Mouse (Mus musculus) MEL (cell line): ENCODE data around the gene Armc7. TPM values are rescaled to one million over a fixed set of nuclear protein-coding genes. Genes with fewer than 3 reads are reported as not detected.

Experiments
- DNase-seq: peaks from one replicate; pipeline ENCODE4 v3.0.0; 2011; ENCODE audit warnings: low read depth, low spot score
- H3K27ac ChIP-seq: 2 replicates; pipeline ENCODE4 v1.5.1; 2012; ENCODE audit warnings: low read depth, mild to moderate bottlenecking, control low read depth, low read length, moderate library complexity; ENCODE audit not compliant: control insufficient read depth
- H3K27me3 ChIP-seq, 2 experiments: fragments of 150-350 bp in 1 of 2; sonication (generic) in 1 of 2; 2 replicates each; pipeline ENCODE4 v1.6.1; 2012; ENCODE audit warnings: low read length in 2 of 2, mild to moderate bottlenecking in 2 of 2, improper control_type of control experiment in 1 of 2, moderate library complexity in 1 of 2; ENCODE audit not compliant: insufficient read depth in 2 of 2, control insufficient read depth in 1 of 2
- H3K36me3 ChIP-seq, 2 experiments: 2 replicates each; pipeline ENCODE4 v1.6.1; 2012 to 2014; ENCODE audit warnings: low read length in 2 of 2, improper control_type of control experiment in 1 of 2, inconsistent platforms in 1 of 2, mild to moderate bottlenecking in 1 of 2; ENCODE audit not compliant: insufficient read depth in 2 of 2, control insufficient read depth in 1 of 2
- H3K4me1 ChIP-seq, 2 experiments: fragments of 150-350 bp in 1 of 2; sonication (generic) in 1 of 2; 2 replicates each; pipeline ENCODE4 v1.6.1; 2012; ENCODE audit warnings: low read length in 2 of 2, improper control_type of control experiment in 1 of 2, mild to moderate bottlenecking in 1 of 2; ENCODE audit not compliant: insufficient read depth in 2 of 2, control insufficient read depth in 1 of 2
- H3K4me3 ChIP-seq, 2 experiments: fragments of 150-350 bp in 1 of 2; sonication (generic) in 1 of 2; 2 replicates each; pipeline ENCODE4 v1.5.1; 2012; ENCODE audit warnings: low read depth in 2 of 2, low read length in 2 of 2, mild to moderate bottlenecking in 2 of 2, moderate library complexity in 2 of 2, control low read depth in 1 of 2, improper control_type of control experiment in 1 of 2; ENCODE audit not compliant: control insufficient read depth in 1 of 2, insufficient read depth in 1 of 2
- H3K79me2 ChIP-seq: 2 replicates; pipeline ENCODE4 v1.6.1; 2012; ENCODE audit warnings: mild to moderate bottlenecking, low read length, moderate library complexity; ENCODE audit not compliant: control insufficient read depth, poor library complexity, insufficient read depth
- H3K9ac ChIP-seq: 2 replicates; pipeline ENCODE4 v1.6.1; 2012; ENCODE audit warnings: low read depth, mild to moderate bottlenecking, control low read depth, low read length, moderate library complexity; ENCODE audit not compliant: control insufficient read depth, poor library complexity, severe bottlenecking
- H3K9me3 ChIP-seq: fragments of 150-350 bp; sonication (generic); replicated peaks from 2 replicates; pipeline ENCODE4 v1.6.1; 2012; ENCODE audit warnings: mild to moderate bottlenecking, low read length, improper control_type of control experiment, moderate library complexity; ENCODE audit not compliant: insufficient read depth
- BHLHE40 ChIP-seq: IDR thresholded peaks from 2 replicates; pipeline ENCODE4 v1.6.1; 2012; ENCODE audit warnings: low read depth, mild to moderate bottlenecking, inconsistent platforms, low read length, improper control_type of control experiment, borderline replicate concordance
- CHD1 ChIP-seq: IDR thresholded peaks from 2 replicates; pipeline ENCODE4 v1.6.1; 2012; ENCODE audit warnings: low read depth, mild to moderate bottlenecking, inconsistent platforms, low read length, improper control_type of control experiment
- CHD2 ChIP-seq: IDR thresholded peaks from 2 replicates; pipeline ENCODE4 v1.6.1; 2011; ENCODE audit warnings: low read length, improper control_type of control experiment
- E2F4 ChIP-seq: IDR thresholded peaks from 2 replicates; pipeline ENCODE4 v1.6.1; 2011; ENCODE audit warnings: low read depth, low read length, improper control_type of control experiment, borderline replicate concordance
- ELF1 ChIP-seq: IDR thresholded peaks from 2 replicates; pipeline ENCODE4 v1.6.1; 2014; ENCODE audit warnings: low read depth, mild to moderate bottlenecking, inconsistent platforms, low read length, improper control_type of control experiment, moderate library complexity
- EP300 ChIP-seq, 2 experiments: IDR thresholded peaks; 2 replicates each; pipeline ENCODE4 v1.6.1; 2011; ENCODE audit warnings: improper control_type of control experiment in 2 of 2, low read length in 2 of 2, low read depth in 1 of 2, mild to moderate bottlenecking in 1 of 2
- ETS1 ChIP-seq: IDR thresholded peaks from 2 replicates; pipeline ENCODE4 v1.6.1; 2012; ENCODE audit warnings: low read depth, mild to moderate bottlenecking, inconsistent platforms, low read length, improper control_type of control experiment, moderate library complexity
- GABPA ChIP-seq: IDR thresholded peaks from 2 replicates; pipeline ENCODE4 v1.6.1; 2012; ENCODE audit warnings: low read depth, mild to moderate bottlenecking, inconsistent platforms, low read length, improper control_type of control experiment, moderate library complexity
- GATA1 ChIP-seq: IDR thresholded peaks from 2 replicates; pipeline ENCODE4 v1.6.1; 2011; ENCODE audit warnings: low read depth, low read length, improper control_type of control experiment
- HCFC1 ChIP-seq: IDR thresholded peaks from 2 replicates; pipeline ENCODE4 v1.6.1; 2012; ENCODE audit warnings: low read depth, mild to moderate bottlenecking, inconsistent platforms, low read length, improper control_type of control experiment, moderate library complexity
- JUND ChIP-seq: IDR thresholded peaks from 2 replicates; pipeline ENCODE4 v1.6.1; 2011; ENCODE audit warnings: low read depth, mild to moderate bottlenecking, improper control_type of control experiment, low read length
- KAT2A ChIP-seq: conservative IDR thresholded peaks from 2 replicates; pipeline ENCODE4 v1.6.1; 2012; ENCODE audit warnings: low read depth, low read length, improper control_type of control experiment, inconsistent platforms
- MAFK ChIP-seq: IDR thresholded peaks from 2 replicates; pipeline ENCODE4 v1.6.1; 2011; ENCODE audit warnings: low read depth, mild to moderate bottlenecking, low read length, improper control_type of control experiment, borderline replicate concordance
- MAX ChIP-seq: IDR thresholded peaks from 2 replicates; pipeline ENCODE4 v1.6.1; 2011; ENCODE audit warnings: low read length, improper control_type of control experiment
- MAZ ChIP-seq: IDR thresholded peaks from 2 replicates; pipeline ENCODE4 v1.6.1; 2012; ENCODE audit warnings: low read depth, mild to moderate bottlenecking, inconsistent platforms, low read length, improper control_type of control experiment
- MEF2A ChIP-seq: IDR thresholded peaks from 2 replicates; pipeline ENCODE4 v1.6.1; 2014; ENCODE audit warnings: low read depth, mild to moderate bottlenecking, inconsistent platforms, low read length, improper control_type of control experiment; ENCODE audit not compliant: poor library complexity, insufficient replicate concordance, severe bottlenecking; ENCODE audit errors: extremely low read depth
- MXI1 ChIP-seq: IDR thresholded peaks from 2 replicates; pipeline ENCODE4 v1.6.1; 2011; ENCODE audit warnings: mild to moderate bottlenecking, low read depth, low read length, improper control_type of control experiment
- MYB ChIP-seq: IDR thresholded peaks from 2 replicates; pipeline ENCODE4 v1.6.1; 2011; ENCODE audit warnings: mild to moderate bottlenecking, low read depth, low read length, improper control_type of control experiment
- MYC ChIP-seq: IDR thresholded peaks from 2 replicates; pipeline ENCODE4 v1.6.1; 2011; ENCODE audit warnings: low read depth, mild to moderate bottlenecking, low read length, improper control_type of control experiment, moderate library complexity
- NELFE ChIP-seq: IDR thresholded peaks from 2 replicates; pipeline ENCODE4 v1.6.1; 2011; ENCODE audit warnings: low read depth, low read length, improper control_type of control experiment
- NRF1 ChIP-seq: IDR thresholded peaks from 2 replicates; pipeline ENCODE4 v1.6.1; 2014; ENCODE audit warnings: low read depth, mild to moderate bottlenecking, inconsistent platforms, low read length, improper control_type of control experiment, moderate library complexity; ENCODE audit not compliant: poor library complexity, insufficient read depth, severe bottlenecking
- POLR2A ChIP-seq, 2 experiments: IDR thresholded peaks; 2 replicates each; pipeline ENCODE4 v1.6.1; 2011 to 2012; ENCODE audit warnings: low read length in 2 of 2, mild to moderate bottlenecking in 2 of 2, control low read depth in 1 of 2, improper control_type of control experiment in 1 of 2, low read depth in 1 of 2, moderate library complexity in 1 of 2; ENCODE audit not compliant: control insufficient read depth in 1 of 2, insufficient read depth in 1 of 2, poor library complexity in 1 of 2
- POLR2AphosphoS2 ChIP-seq: IDR thresholded peaks from 2 replicates; pipeline ENCODE4 v1.6.1; 2011; ENCODE audit warnings: low read length, improper control_type of control experiment
- POLR2AphosphoS5 ChIP-seq: IDR thresholded peaks from 2 replicates; pipeline ENCODE4 v1.6.1; 2012; ENCODE audit warnings: low read depth, borderline replicate concordance, mild to moderate bottlenecking, inconsistent platforms, low read length, moderate library complexity, mixed read lengths
- RAD21 ChIP-seq: IDR thresholded peaks from 2 replicates; pipeline ENCODE4 v1.6.1; 2011; ENCODE audit warnings: mild to moderate bottlenecking, low read depth, low read length, improper control_type of control experiment
- RCOR1 ChIP-seq: IDR thresholded peaks from 2 replicates; pipeline ENCODE4 v1.6.1; 2012; ENCODE audit warnings: low read depth, mild to moderate bottlenecking, inconsistent platforms, low read length, improper control_type of control experiment
- SIN3A ChIP-seq: IDR thresholded peaks from 2 replicates; pipeline ENCODE4 v1.6.1; 2012; ENCODE audit warnings: low read length, improper control_type of control experiment, inconsistent platforms
- SMC3 ChIP-seq: IDR thresholded peaks from 2 replicates; pipeline ENCODE4 v1.6.1; 2011; ENCODE audit warnings: low read depth, low read length, improper control_type of control experiment
- TAL1 ChIP-seq: IDR thresholded peaks from 2 replicates; pipeline ENCODE4 v1.6.1; 2012; ENCODE audit warnings: mild to moderate bottlenecking, inconsistent platforms, low read length, moderate library complexity, mixed read lengths
- TBP ChIP-seq: IDR thresholded peaks from 2 replicates; pipeline ENCODE4 v1.8.0; 2011; ENCODE audit warnings: low read depth, low read length, improper control_type of control experiment
- TCF12 ChIP-seq: IDR thresholded peaks from 2 replicates; pipeline ENCODE4 v1.6.1; 2014; ENCODE audit warnings: low read depth, mild to moderate bottlenecking, inconsistent platforms, low read length, improper control_type of control experiment, moderate library complexity
- UBTF ChIP-seq: IDR thresholded peaks from 2 replicates; pipeline ENCODE4 v1.6.1; 2012; ENCODE audit warnings: low read depth, mild to moderate bottlenecking, inconsistent platforms, low read length, improper control_type of control experiment, moderate library complexity, borderline replicate concordance; ENCODE audit not compliant: insufficient read depth
- USF1 ChIP-seq: IDR thresholded peaks from 2 replicates; pipeline ENCODE4 v1.6.1; 2014; ENCODE audit warnings: low read depth, mild to moderate bottlenecking, inconsistent platforms, low read length, improper control_type of control experiment, moderate library complexity
- USF2 ChIP-seq, 2 experiments: IDR thresholded peaks; 2 replicates each; pipeline ENCODE4 v1.6.1; 2011 to 2012; ENCODE audit warnings: improper control_type of control experiment in 2 of 2, low read length in 2 of 2, borderline replicate concordance in 1 of 2, inconsistent platforms in 1 of 2, low read depth in 1 of 2, mild to moderate bottlenecking in 1 of 2; ENCODE audit not compliant: insufficient read depth in 1 of 2
- ZKSCAN1 ChIP-seq: IDR thresholded peaks from 2 replicates; pipeline ENCODE4 v1.6.1; 2012; ENCODE audit warnings: low read depth, mild to moderate bottlenecking, inconsistent platforms, low read length, improper control_type of control experiment, moderate library complexity
- ZMIZ1 ChIP-seq: IDR thresholded peaks from 2 replicates; pipeline ENCODE4 v1.6.1; 2012; ENCODE audit warnings: low read depth, mild to moderate bottlenecking, inconsistent platforms, low read length, improper control_type of control experiment, moderate library complexity
- ZNF384 ChIP-seq: IDR thresholded peaks from 2 replicates; pipeline ENCODE4 v1.6.1; 2012; ENCODE audit warnings: low read depth, mild to moderate bottlenecking, inconsistent platforms, low read length, improper control_type of control experiment
- polyA plus RNA-seq, 2 experiments: library from polyadenylated mRNA; stranded (reverse) in 1 of 2; unstranded in 1 of 2; fragments of >175 nt in 1 of 2; fragments of >200 nt in 1 of 2; gene quantifications; 2 replicates each; pipeline versions ENCODE4 v1.2.1 to v1.2.4; 2012; ENCODE audit warnings: low replicate concordance in 2 of 2, low read depth in 1 of 2; ENCODE audit not compliant: insufficient read length in 2 of 2, insufficient read depth in 1 of 2, missing spikeins in 1 of 2
- total RNA-seq: library from RNA; depleted of rRNA; stranded (reverse); fragments of 300-350 nt; gene quantifications from 2 replicates; pipeline ENCODE4 v1.2.3, GENCODE M21; 2012

The Armc7 gene
- total and polyA plus RNA-seq, 3 experiments: 9.1 to 13.1 TPM; not detected in 1

DNA sequence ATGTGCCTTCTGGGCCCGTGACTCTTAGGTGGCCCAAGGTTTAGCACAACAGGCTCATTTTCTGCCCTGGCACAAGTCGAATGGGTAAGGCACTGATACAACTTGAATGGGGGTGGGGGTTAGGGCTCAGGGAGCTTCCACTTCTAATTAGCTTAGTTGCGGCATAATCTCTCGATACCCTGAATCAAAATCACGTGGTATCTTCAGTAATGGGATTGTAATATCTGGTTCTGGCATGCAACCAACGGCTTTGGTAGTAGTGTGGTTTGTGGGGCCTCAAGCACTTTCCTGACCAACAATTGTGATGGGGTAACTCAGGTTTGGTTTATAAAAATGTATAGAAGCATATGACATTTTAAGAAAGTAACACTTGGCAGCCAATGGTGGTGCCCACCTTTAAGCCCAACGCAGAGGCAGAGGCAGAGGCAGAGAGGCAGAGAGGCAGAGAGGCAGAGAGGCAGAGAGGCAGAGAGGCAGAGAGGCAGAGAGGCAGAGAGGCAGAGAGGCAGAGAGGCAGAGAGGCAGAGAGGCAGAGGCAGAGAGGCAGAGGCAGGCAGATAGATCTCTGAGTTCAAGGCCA lies 23.1 kb upstream of the Armc7 start:
- H3K4me3 ChIP-seq: no peak overlapping the region
- no peaks in the 10 kb centered on the region for H3K9me3 ChIP-seq
- peaks cover 0 to 1% of the 10 kb centered on the region in 2 experiments; a peak in 1 of 4 replicates for H3K36me3 ChIP-seq
- H3K4me1 ChIP-seq: peaks cover 3 to 17% of the 10 kb centered on the region in 2 experiments
- H3K27me3 ChIP-seq: no peaks in the 10 kb centered on the region
- H3K9ac ChIP-seq: no peak overlapping the region
- peak overlapping the region; percentile 5; the same call in 1 of the 2 replicates for H3K27ac ChIP-seq
- H3K79me2 ChIP-seq: no peaks in the 10 kb centered on the region
- DNase-seq: peak; percentile 65
- TF ChIP-seq NELFE (no peak), SIN3A (no peak), MXI1 (peak; percentile 58; the same call in 1 of the 2 replicates), RCOR1 (peak; percentile 17; the same call in 1 of the 2 replicates), POLR2AphosphoS2 (no peak), TBP (no peak), MYB (no peak), USF1 (peak; percentile 79), NRF1 (no peak), SMC3 (no peak), POLR2A (IDR thresholded peaks at IDR 0.05; ENCODE audit: control insufficient read depth in 1 of 2, insufficient read depth in 1 of 2, low read depth in 1 of 2, low read length in 2 of 2, poor library complexity in 1 of 2) (no peak), CHD1 (no peak), RAD21 (no peak), ZNF384 (no peak), TCF12 (no peak), MYC (no peak), ZMIZ1 (no peak), ETS1 (no peak), MAZ (no peak), KAT2A (no peak), TAL1 (no peak), E2F4 (no peak), MEF2A (no peak), CHD2 (0 out of 2 replicates have a peak, but pooled peaks have one; percentile 13), UBTF (no peak), POLR2AphosphoS5 (no peak), USF2 (IDR thresholded peaks at IDR 0.05; ENCODE audit: borderline replicate concordance in 1 of 2, insufficient read depth in 1 of 2, low read depth in 1 of 2, low read length in 2 of 2) (0 out of 4 replicates have a peak, but pooled peaks of 1 of the 2 experiments have one; percentile 49), ZKSCAN1 (no peak), HCFC1 (no peak), MAX (peak; percentile 51), BHLHE40 (no peak), JUND (no peak), GABPA (no peak), ELF1 (no peak), GATA1 (no peak), EP300 (IDR thresholded peaks at IDR 0.05; ENCODE audit: low read depth in 1 of 2, low read length in 2 of 2) (no peak), MAFK (no peak)
